Mouse (Mus musculus): ENCODE results near the gene Paf1. TPM values are rescaled to one million over a fixed set of nuclear protein-coding genes. Genes with fewer than 3 reads are reported as not detected.
A peak's percentile ranks its signal among the peaks of the same experiment; 100 is the strongest.

Paf1 gene
- polyA plus RNA-seq, 1 experiment from 2014 or later, result 70.4 TPM

GRCm38 (mm10) chr7:28412826-28413225 is 20.1 kb downstream of the Paf1 start:
- Histone ChIP-seq H3K27ac (ENCODE audit: poor library complexity, severe bottlenecking) (no peak overlapping the region), H3K4me3 (no peak overlapping the region), H3K9ac (no peak overlapping the region), H3K4me2 (no peak overlapping the region), H3K27me3 (replicated peaks) (no peaks in the 10 kb centered on the region), H3K9me3 (replicated peaks) (no peaks in the 10 kb centered on the region), H3K4me1 (replicated peaks) (peaks cover 17% of the 10 kb centered on the region), H3K36me3 (peaks cover 83% of the 10 kb centered on the region)
- WGBS, result 74% methylated on average over 4 of the region's 4 CpGs
- ATAC-seq (ENCODE audit: insufficient number of reproducible peaks, low FRiP score), result no peak

- Histone ChIP-seq H3K4me1 (replicated peaks) (peaks cover 13% of the 10 kb centered on the region), H3K4me3 (no peak overlapping the region), H3K36me3 (peaks cover 86% of the 10 kb centered on the region), H3K4me2 (no peak overlapping the region), H3K9ac (no peak overlapping the region), H3K27me3 (replicated peaks) (no peaks in the 10 kb centered on the region), H3K27ac (ENCODE audit: poor library complexity, severe bottlenecking) (no peak overlapping the region), H3K9me3 (replicated peaks) (no peaks in the 10 kb centered on the region)
- no peak for ATAC-seq (ENCODE audit: insufficient number of reproducible peaks, low FRiP score)
These were observed 24.6 kb downstream of the Paf1 start for GRCm38 (mm10) chr7:28417368-28417767.

- H3K9ac ChIP-seq, result no peak overlapping the region
- peaks cover 13% of the 10 kb centered on the region for H3K4me1 ChIP-seq (replicated peaks)
- no peak overlapping the region for H3K4me3 ChIP-seq
- no peak overlapping the region for H3K4me2 ChIP-seq
- no peaks in the 10 kb centered on the region for H3K9me3 ChIP-seq (replicated peaks)
- WGBS, result 65% methylated on average over 8 of the region's 8 CpGs
- no peak overlapping the region for H3K27ac ChIP-seq (ENCODE audit: poor library complexity, severe bottlenecking)
- H3K36me3 ChIP-seq, result peaks cover 86% of the 10 kb centered on the region
- no peaks in the 10 kb centered on the region for H3K27me3 ChIP-seq (replicated peaks)
- peak; percentile 68 for ATAC-seq (ENCODE audit: insufficient number of reproducible peaks, low FRiP score)
These were observed 25.4 kb downstream of the Paf1 start for GRCm38 (mm10) chr7:28418096-28418670.

GRCm38 (mm10) chr7:28419416-28419815 is 26.7 kb downstream of the Paf1 start:
- WGBS, result 98% methylated on average over 2 of the region's 2 CpGs
- no peak for ATAC-seq (ENCODE audit: insufficient number of reproducible peaks, low FRiP score)
- Histone ChIP-seq H3K27ac (ENCODE audit: poor library complexity, severe bottlenecking) (no peak overlapping the region), H3K4me3 (no peak overlapping the region), H3K36me3 (peaks cover 80% of the 10 kb centered on the region), H3K9ac (no peak overlapping the region), H3K27me3 (replicated peaks) (no peaks in the 10 kb centered on the region), H3K4me2 (no peak overlapping the region), H3K4me1 (replicated peaks) (peaks cover 16% of the 10 kb centered on the region), H3K9me3 (replicated peaks) (no peaks in the 10 kb centered on the region)

GRCm38 (mm10) chr7:28423018-28423417 is 30.3 kb downstream of the Paf1 start:
- peaks cover 24% of the 10 kb centered on the region for H3K4me1 ChIP-seq (replicated peaks)
- WGBS, result 94% methylated on average over 1 of the region's 1 CpGs
- H3K9ac ChIP-seq, result no peak overlapping the region
- no peak overlapping the region for H3K4me2 ChIP-seq
- ATAC-seq (ENCODE audit: insufficient number of reproducible peaks, low FRiP score), result no peak
- no peak overlapping the region for H3K27ac ChIP-seq (ENCODE audit: poor library complexity, severe bottlenecking)
- no peaks in the 10 kb centered on the region for H3K9me3 ChIP-seq (replicated peaks)
- peaks cover 55% of the 10 kb centered on the region for H3K36me3 ChIP-seq
- no peak overlapping the region for H3K4me3 ChIP-seq
- H3K27me3 ChIP-seq (replicated peaks), result no peaks in the 10 kb centered on the region

GRCm38 (mm10) chr7:28427738-28428137 is 35.0 kb downstream of the Paf1 start:
- no peak for ATAC-seq (ENCODE audit: insufficient number of reproducible peaks, low FRiP score)

GRCm38 (mm10) chr7:28430512-28430911 is 37.8 kb downstream of the Paf1 start:
- WGBS, result 64% methylated on average over 1 of the region's 1 CpGs
- ATAC-seq (ENCODE audit: insufficient number of reproducible peaks, low FRiP score), result no peak

More at GRCm38 (mm10) chr7:28427738-28428137, 35.0 kb downstream of the Paf1 start:
- H3K36me3 ChIP-seq, result peaks cover 16% of the 10 kb centered on the region
- H3K27ac ChIP-seq (ENCODE audit: poor library complexity, severe bottlenecking), result no peak overlapping the region
- H3K4me1 ChIP-seq (replicated peaks), result peaks cover 24% of the 10 kb centered on the region
- no peak overlapping the region for H3K9ac ChIP-seq
- no peak overlapping the region for H3K4me3 ChIP-seq
- no peak overlapping the region for H3K4me2 ChIP-seq
- H3K27me3 ChIP-seq (replicated peaks), result no peaks in the 10 kb centered on the region
- H3K9me3 ChIP-seq (replicated peaks), result no peaks in the 10 kb centered on the region

GRCm38 (mm10) chr7:28432252-28432651 is 39.5 kb downstream of the Paf1 start:
- Histone ChIP-seq H3K27ac (ENCODE audit: poor library complexity, severe bottlenecking) (no peak overlapping the region), H3K9ac (no peak overlapping the region), H3K27me3 (replicated peaks) (no peaks in the 10 kb centered on the region), H3K9me3 (replicated peaks) (no peaks in the 10 kb centered on the region), H3K36me3 (peaks cover 9% of the 10 kb centered on the region; the same call in 1 of the 2 replicates), H3K4me1 (replicated peaks) (peaks cover 48% of the 10 kb centered on the region), H3K4me3 (no peak overlapping the region), H3K4me2 (no peak overlapping the region)
- ATAC-seq (ENCODE audit: insufficient number of reproducible peaks, low FRiP score), result no peak
- WGBS, result 78% methylated on average over 2 of the region's 2 CpGs

More at GRCm38 (mm10) chr7:28430512-28430911, 37.8 kb downstream of the Paf1 start:
- Histone ChIP-seq H3K36me3 (peaks cover 9% of the 10 kb centered on the region; the same call in 1 of the 2 replicates), H3K9me3 (replicated peaks) (no peaks in the 10 kb centered on the region), H3K4me3 (no peak overlapping the region), H3K4me1 (replicated peaks) (peaks cover 46% of the 10 kb centered on the region), H3K27ac (ENCODE audit: poor library complexity, severe bottlenecking) (no peak overlapping the region), H3K9ac (no peak overlapping the region), H3K4me2 (no peak overlapping the region), H3K27me3 (replicated peaks) (no peaks in the 10 kb centered on the region)

- ATAC-seq (ENCODE audit: insufficient number of reproducible peaks, low FRiP score), result peak; percentile 20; the same call in 1 of the 2 replicates
- no peaks in the 10 kb centered on the region for H3K9me3 ChIP-seq (replicated peaks)
- peak overlapping the region; percentile 100 for H3K9ac ChIP-seq
- peaks cover 41% of the 10 kb centered on the region for H3K4me1 ChIP-seq (replicated peaks)
- H3K4me2 ChIP-seq, result peak overlapping the region; percentile 85
- H3K27ac ChIP-seq (ENCODE audit: poor library complexity, severe bottlenecking), result no peak overlapping the region
- peaks cover 9% of the 10 kb centered on the region; the same call in 1 of the 2 replicates for H3K36me3 ChIP-seq
- WGBS, result 9% methylated on average over 51 of the region's 70 CpGs
- no peaks in the 10 kb centered on the region for H3K27me3 ChIP-seq (replicated peaks)
- H3K4me3 ChIP-seq, result peak overlapping the region; percentile 97
These were observed 43.0 kb downstream of the Paf1 start for GRCm38 (mm10) chr7:28435660-28436259.

GRCm38 (mm10) chr7:28436271-28436904 is 43.6 kb downstream of the Paf1 start:
- H3K4me1 ChIP-seq (replicated peaks), result peaks cover 41% of the 10 kb centered on the region
- H3K27me3 ChIP-seq (replicated peaks), result no peaks in the 10 kb centered on the region
- WGBS, result under 1% methylated on average over 54 of the region's 64 CpGs
- ATAC-seq (ENCODE audit: insufficient number of reproducible peaks, low FRiP score), result peak; percentile 99
- H3K27ac ChIP-seq (ENCODE audit: poor library complexity, severe bottlenecking), result peak overlapping the region; percentile 40
- peak overlapping the region; percentile 97 for H3K4me3 ChIP-seq
- H3K36me3 ChIP-seq, result peaks cover 6% of the 10 kb centered on the region; the same call in 1 of the 2 replicates
- peak overlapping the region; percentile 85 for H3K4me2 ChIP-seq
- no peaks in the 10 kb centered on the region for H3K9me3 ChIP-seq (replicated peaks)
- H3K9ac ChIP-seq, result peak overlapping the region; percentile 100

- Histone ChIP-seq H3K27me3 (replicated peaks) (no peaks in the 10 kb centered on the region), H3K27ac (ENCODE audit: poor library complexity, severe bottlenecking) (peak within 1 kb of the TSS; percentile 40), H3K4me3 (peak within 1 kb of the TSS; percentile 97), H3K9ac (peak within 1 kb of the TSS; percentile 65), H3K9me3 (replicated peaks) (no peaks in the 10 kb centered on the region), H3K36me3 (peaks cover 5% of the 10 kb centered on the region; the same call in 1 of the 2 replicates), H3K4me2 (peak within 1 kb of the TSS; percentile 76), H3K4me1 (replicated peaks) (peaks cover 38% of the 10 kb centered on the region)
- ATAC-seq (ENCODE audit: insufficient number of reproducible peaks, low FRiP score), result peak; percentile 45
- WGBS, result 3% methylated on average over 16 of the region's 16 CpGs
These were observed 44.3 kb downstream of the Paf1 start, which contains the start of gene Gmfg for GRCm38 (mm10) chr7:28436932-28437570. Gene Gmfg, plus strand, starts transcription at chr7:28437447.

Data from heart, embryonic 12.5 days (tissue).